Mouse (Mus musculus) C3H10T1/2 (cell line): ENCODE results near the gene Dapk3. TPM values are rescaled to one million over a fixed set of nuclear protein-coding genes. Genes with fewer than 3 reads are reported as not detected.

ENCODE experiments used
- polyA plus RNA-seq, 2 experiments: library from polyadenylated mRNA; unstranded; fragments of >200 nt; fragmentation: generic; extraction: Trizol; gene quantifications; one replicate each; pipeline ENCODE4 v1.2.1; 2012; ENCODE audit warnings: missing spikeins in 2 of 2

The Dapk3 gene
- polyA plus RNA-seq, result 100 to 1,000 TPM in 1 of 2 experiments, 10 to 100 TPM in 1; 98.3 to 105 TPM

DNA sequence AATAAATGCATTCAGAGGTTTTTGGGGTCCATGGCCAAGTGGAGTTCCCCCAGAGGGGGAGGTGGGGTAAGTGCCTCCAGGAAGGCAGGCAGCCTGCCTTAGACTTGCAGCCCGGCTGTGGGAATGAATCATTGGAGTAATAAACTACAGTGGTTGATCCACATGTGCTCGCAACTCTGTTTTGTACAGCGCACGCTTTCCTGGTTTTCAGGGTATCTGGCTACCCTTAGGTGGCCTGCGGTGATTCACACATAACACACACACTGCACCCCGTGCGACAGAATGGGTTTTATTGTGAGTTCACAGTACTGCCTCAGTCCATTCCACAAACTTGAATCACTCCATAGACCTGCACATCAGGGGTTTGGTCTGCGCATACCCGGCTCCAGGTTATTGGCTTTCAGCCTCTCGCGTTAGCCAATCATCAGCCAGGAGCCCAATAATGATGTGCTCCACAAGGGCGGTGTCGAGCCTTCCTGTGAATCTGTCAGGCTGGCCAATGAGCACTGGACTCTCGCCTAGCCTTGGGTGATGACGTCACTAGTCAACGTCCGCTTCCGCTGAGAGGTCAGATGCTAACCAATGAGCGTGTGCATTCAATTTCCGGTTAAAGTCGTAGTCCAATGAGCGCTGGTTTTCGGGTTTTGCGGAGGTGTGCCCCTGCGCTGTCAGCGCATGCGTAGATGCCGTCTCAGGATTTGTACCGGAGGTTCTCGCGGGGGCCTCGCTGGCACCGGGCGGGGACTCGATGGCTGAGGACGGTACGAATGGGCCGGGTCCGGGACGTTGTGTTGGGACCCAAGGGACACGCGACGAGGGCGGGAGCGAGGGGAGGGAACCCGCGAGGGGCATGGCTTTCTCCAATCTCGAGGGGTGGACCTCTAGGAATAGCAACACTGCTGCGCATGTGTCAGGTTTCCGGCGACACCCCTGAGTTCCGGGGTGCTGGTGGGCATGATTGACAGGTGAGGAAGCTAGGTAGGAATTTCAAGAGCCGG, at the start of gene Dapk3:
Gene Dapk3 (plus strand): TSS at position 670 of the 998 bp plus-strand sequence.

GRCm38 (mm10) chr10:81134966-81135681, 47.7 kb upstream of the Dapk3 start, which contains the start of gene Zbtb7a:
Zbtb7a (plus strand) TSS chr10:81135220.

DNA sequence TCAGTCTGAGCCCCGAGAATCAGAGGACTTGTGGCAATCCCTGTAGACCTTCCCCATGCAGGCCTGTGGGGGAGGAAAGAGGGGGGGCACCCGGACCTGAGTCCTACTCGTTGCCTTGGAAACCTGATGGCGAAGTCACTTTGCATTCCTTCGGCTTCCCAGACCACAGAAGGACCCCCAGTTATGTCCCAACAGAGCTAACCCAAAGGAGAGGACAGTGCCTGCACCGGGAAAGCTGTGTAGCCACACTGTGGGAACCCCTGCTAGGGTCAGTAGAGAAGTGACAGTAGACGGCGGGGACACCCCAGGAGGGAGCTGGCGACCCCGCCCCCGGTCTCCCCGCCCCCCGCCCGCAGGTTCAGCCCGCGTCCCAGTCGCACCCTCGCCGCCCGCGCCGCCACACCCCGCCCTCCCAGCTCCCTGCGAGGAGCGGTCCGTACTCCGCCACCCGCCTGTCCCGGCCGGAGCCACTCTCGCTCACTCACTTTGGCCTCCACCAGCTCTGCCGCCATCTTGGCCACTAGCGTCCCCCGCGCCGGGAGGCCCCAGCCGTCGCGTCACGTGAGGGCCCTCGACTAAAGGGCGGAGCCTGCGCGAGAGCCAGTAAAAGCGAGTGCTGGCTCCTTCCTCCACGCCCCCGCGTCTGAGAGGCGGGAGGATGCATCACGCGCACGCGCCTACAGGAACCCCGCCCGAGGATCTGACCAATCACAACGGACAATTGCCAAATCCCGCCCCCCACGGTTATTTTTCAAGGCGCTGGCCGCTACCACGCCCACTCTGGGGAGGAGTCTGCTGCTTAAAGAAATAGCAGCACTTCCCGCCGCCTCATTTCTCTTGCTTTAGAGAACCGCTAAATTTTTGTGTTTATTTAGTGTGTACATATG, 15.4 kb upstream of the Dapk3 start, which contains the start of gene Pias4:
Gene Pias4 (minus strand): TSS at position 724 of the 887 bp plus-strand sequence.

DNA sequence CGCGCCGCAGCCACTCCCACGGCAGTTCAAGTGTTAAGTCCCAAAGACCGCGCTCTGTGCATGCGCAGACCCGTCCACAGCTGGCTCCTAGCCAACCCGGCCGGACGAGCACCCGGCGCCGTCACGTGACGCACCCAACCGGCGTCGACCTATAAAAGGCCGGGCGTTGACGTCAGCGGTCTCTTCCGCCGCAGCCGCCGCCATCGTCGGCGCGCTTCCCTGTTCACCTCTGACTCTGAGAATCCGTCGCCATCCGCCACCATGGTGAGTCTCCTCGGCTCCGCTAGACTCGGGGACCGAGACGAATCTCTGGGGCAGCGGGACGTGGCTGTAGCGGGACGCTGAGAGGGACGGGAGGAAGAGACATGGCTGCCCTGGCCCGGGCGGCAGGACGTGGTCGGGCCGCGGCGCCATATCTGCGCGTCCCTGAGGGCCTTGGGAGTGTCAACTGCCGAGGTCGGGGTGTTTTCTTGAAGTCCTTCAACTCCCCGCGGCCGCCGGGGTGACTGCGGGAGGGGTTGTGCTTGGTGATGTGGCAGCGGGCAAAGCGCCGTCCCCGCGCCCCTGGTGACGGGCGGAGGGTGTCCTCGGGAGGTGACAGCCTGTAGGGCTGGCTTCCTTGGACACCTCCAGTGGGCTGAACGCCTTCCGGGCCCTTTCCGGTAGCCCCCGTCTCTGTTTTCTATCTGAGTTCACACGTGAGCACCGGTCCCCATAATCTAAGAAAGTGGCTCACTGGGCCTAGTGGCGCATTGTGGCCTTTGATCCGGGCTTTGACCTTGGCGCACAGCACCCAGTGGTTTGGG, 6.1 kb upstream of the Dapk3 start, which contains the start of gene Eef2:
Gene Eef2 (plus strand): TSS at position 166 of the 806 bp plus-strand sequence.

GRCm38 (mm10) chr10:81183805-81184204, 1.0 kb downstream of the Dapk3 start, which contains the start of gene 4930442H23Rik:
4930442H23Rik (minus strand) TSS chr10:81183849.

DNA sequence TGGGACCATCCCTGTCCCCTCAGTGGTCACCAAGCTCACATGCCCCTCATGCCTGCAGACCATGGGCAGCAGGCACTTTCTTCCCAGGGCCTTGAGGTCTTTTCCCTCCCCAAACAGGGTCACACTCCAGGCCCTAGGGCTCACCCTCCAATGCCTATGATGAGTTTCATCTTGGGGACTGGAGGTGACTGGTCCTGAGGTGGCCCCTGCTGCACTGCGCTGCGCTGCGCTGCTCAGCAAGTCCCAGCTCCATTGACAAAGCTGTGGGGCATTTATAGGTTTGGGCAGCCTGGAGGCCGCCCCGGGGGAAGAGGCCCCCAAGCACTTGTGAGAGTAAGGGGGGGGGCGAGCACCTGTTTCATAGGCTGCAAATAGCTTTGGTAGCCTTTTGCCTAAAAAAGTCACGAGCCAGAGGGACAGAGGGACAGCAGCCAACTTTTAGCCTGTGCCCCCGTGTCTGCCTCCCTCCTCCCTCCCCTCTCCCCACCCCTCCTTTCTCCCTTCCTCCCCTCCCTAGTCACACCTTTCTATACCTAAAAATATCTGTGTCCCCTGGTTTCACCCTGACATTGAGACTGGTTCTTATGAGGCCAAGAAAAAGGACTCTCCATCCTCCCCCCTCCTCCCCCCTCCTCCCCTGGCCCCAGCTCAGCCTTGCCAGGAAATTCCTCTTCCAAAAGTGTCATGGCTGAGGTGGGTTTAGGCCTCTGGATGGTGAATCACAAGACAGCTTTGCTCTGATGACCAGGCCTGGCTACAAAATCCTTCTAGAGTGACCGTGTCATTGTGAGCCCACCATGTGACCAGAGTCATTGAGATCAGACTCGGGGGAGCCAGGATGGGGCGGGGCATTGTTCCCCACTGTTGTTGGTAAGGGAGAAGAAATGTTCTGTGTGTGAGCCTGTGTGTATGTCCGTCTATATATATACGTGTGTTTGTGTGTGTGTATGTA, 19.3 kb downstream of the Dapk3 start, which contains the start of gene Nmrk2:
Gene Nmrk2 (minus strand): TSS at position 245 of the 952 bp plus-strand sequence.

DNA sequence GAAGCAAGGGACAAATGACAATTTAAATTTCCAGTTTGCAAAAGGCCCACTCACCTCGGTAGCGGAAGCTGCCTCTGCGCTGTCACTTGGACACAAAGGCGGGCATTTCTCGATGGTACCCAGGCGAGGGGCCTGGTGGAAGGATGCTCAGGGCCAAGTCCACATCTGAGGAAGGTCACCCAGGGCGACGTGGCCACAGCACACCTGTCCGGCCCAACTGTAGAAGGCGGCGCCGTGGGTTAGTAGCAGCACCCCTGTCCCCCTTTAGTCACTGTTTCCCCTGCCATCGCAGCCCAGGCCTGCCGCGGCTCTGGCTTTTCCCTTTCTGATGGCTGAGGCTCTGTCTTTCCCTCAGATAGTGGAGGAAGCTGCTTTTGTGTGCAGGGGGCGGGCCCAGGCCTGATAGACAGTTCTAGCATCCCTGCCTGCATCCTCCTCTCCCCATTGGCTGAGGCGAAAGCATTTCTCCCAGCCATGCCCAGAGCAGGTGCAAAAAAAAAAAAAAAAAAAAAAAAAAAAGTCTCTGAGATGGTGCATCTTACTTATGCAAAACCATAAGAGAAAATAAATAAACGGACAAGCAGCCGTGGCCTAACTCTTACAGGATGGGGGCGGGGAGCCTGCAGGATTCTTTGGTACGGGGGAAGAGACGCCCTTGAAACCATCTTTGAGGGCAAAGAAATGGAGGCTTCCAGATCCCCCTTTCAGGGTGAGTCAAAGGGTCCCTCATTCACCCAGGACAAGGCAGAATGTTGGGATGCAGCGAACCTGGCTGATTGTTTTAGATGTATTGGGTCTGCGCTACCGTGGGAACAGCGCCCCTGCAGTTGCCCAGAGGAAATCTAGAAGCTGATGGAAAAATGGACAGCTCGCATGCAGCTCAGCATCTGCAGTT, 47.9 kb downstream of the Dapk3 start, which contains the start of gene Atcay:
Gene Atcay (minus strand): TSS at position 396 of the 895 bp plus-strand sequence.

GRCm38 (mm10) chr10:81232580-81233225, 49.9 kb downstream of the Dapk3 start, which contains the start of gene Zfr2:
Zfr2 (plus strand) TSS chr10:81233155.

Other genes starting within 250 kb of the Dapk3 start
- gene Gng7, start 168.1 kb upstream of the Dapk3 start, polyA plus RNA-seq, result 10 to 100 TPM in 1 of 2 experiments, 1 to 10 TPM in 1; 1.2 to 11.2 TPM
- under 1 TPM; 0.06 to 0.14 TPM for gene Diras1, start 157.3 kb upstream of the Dapk3 start, polyA plus RNA-seq
- 10 to 100 TPM; 12.6 to 36.2 TPM for gene Slc39a3, start 145.6 kb upstream of the Dapk3 start, polyA plus RNA-seq
- 100 to 1,000 TPM; 167 to 227 TPM for gene Sgta, start 122.8 kb upstream of the Dapk3 start, polyA plus RNA-seq
- gene Thop1, start 113.0 kb upstream of the Dapk3 start, polyA plus RNA-seq, result 100 to 1,000 TPM in 1 of 2 experiments, 10 to 100 TPM in 1; 46.9 to 101 TPM
- gene Creb3l3, start 84.1 kb upstream of the Dapk3 start, polyA plus RNA-seq, result under 1 TPM; 0.02 to 0.45 TPM
- gene Map2k2, start 77.1 kb upstream of the Dapk3 start, polyA plus RNA-seq, result 100 to 1,000 TPM; 207 to 359 TPM
- gene Zbtb7a, start 47.8 kb upstream of the Dapk3 start, polyA plus RNA-seq, result 10 to 100 TPM in 1 of 2 experiments, 1 to 10 TPM in 1; 6.5 to 24.7 TPM
- 10 to 100 TPM; 36.0 to 48.5 TPM for gene Pias4, start 15.1 kb upstream of the Dapk3 start, polyA plus RNA-seq
- gene Eef2, start 6.4 kb upstream of the Dapk3 start, polyA plus RNA-seq, result 1,000 to 10,000 TPM; 3,430 to 4,023 TPM
- gene 4930442H23Rik, start 844 bp downstream of the Dapk3 start, polyA plus RNA-seq, result under 1 TPM; 0.11 to 0.15 TPM
- gene Nmrk2, start 19.0 kb downstream of the Dapk3 start, polyA plus RNA-seq, result under 1 TPM in 1 of 2 experiments, not detected in 1; 0.02 TPM
- gene Atcay, start 47.8 kb downstream of the Dapk3 start, polyA plus RNA-seq, result under 1 TPM in 1 of 2 experiments, not detected in 1; 0.01 TPM
- 10 to 100 TPM in 1 of 2 experiments, under 1 TPM in 1; 0.32 to 18.3 TPM for gene Zfr2, start 50.1 kb downstream of the Dapk3 start, polyA plus RNA-seq
- gene Matk, start 69.9 kb downstream of the Dapk3 start, polyA plus RNA-seq, result 1 to 10 TPM in 1 of 2 experiments, under 1 TPM in 1; 0.69 to 1.9 TPM
- gene Mrpl54, start 83.9 kb downstream of the Dapk3 start, polyA plus RNA-seq, result 100 to 1,000 TPM; 242 to 665 TPM
- 100 to 1,000 TPM; 128 to 134 TPM for gene Apba3, start 84.0 kb downstream of the Dapk3 start, polyA plus RNA-seq
- gene Tjp3, start 108.6 kb downstream of the Dapk3 start, polyA plus RNA-seq, result under 1 TPM in 1 of 2 experiments, not detected in 1; 0.02 TPM
- 10 to 100 TPM; 23.9 to 61.5 TPM for gene Pip5k1c, start 110.0 kb downstream of the Dapk3 start, polyA plus RNA-seq
- 10 to 100 TPM; 27.2 to 37.4 TPM for gene Cactin, start 138.1 kb downstream of the Dapk3 start, polyA plus RNA-seq
- 1 to 10 TPM in 1 of 2 experiments, under 1 TPM in 1; 0.02 to 2.0 TPM for gene Tbxa2r, start 145.7 kb downstream of the Dapk3 start, polyA plus RNA-seq
- gene Gipc3, start 160.3 kb downstream of the Dapk3 start, polyA plus RNA-seq, result 1 to 10 TPM in 1 of 2 experiments, under 1 TPM in 1; 0.42 to 1.2 TPM
- 100 to 1,000 TPM; 102 to 104 TPM for gene Hmg20b, start 167.5 kb downstream of the Dapk3 start, polyA plus RNA-seq
- gene Mfsd12, start 174.5 kb downstream of the Dapk3 start, polyA plus RNA-seq, result 10 to 100 TPM in 1 of 2 experiments, 1 to 10 TPM in 1; 4.0 to 13.8 TPM
- 1 to 10 TPM in 1 of 2 experiments, under 1 TPM in 1; 0.27 to 2.1 TPM for gene 4930404N11Rik, start 182.8 kb downstream of the Dapk3 start, polyA plus RNA-seq
- gene Fzr1, start 195.5 kb downstream of the Dapk3 start, polyA plus RNA-seq, result 10 to 100 TPM; 57.6 to 80.9 TPM
- gene Dohh, start 201.4 kb downstream of the Dapk3 start, polyA plus RNA-seq, result 100 to 1,000 TPM in 1 of 2 experiments, 10 to 100 TPM in 1; 82.6 to 184 TPM
- 1 to 10 TPM in 1 of 2 experiments, under 1 TPM in 1; 0.55 to 3.2 TPM for gene Gm48551, start 201.5 kb downstream of the Dapk3 start, polyA plus RNA-seq
- gene Gm48552, start 206.0 kb downstream of the Dapk3 start, polyA plus RNA-seq, result 1 to 10 TPM in 1 of 2 experiments, not detected in 1; 1.8 TPM
- 1 to 10 TPM in 1 of 2 experiments, under 1 TPM in 1; 0.94 to 1.3 TPM for gene Smim24, start 210.0 kb downstream of the Dapk3 start, polyA plus RNA-seq